Mouse (Mus musculus) embryonic facial prominence, embryonic 13.5 days (tissue): ENCODE data around the gene Upk2. TPM values are rescaled to one million over a fixed set of nuclear protein-coding genes. Genes with fewer than 3 reads are reported as not detected.
A peak's percentile ranks its signal among the peaks of the same experiment; 100 is the strongest.

Source experiments
- ATAC-seq: fragments of 200-750 bp; cut with Nextera tagmentation; 2 replicates; pipeline ENCODE4 v1.8.0; 2017; ENCODE audit warnings: low read depth; ENCODE audit not compliant: insufficient number of reproducible peaks, insufficient read depth, low FRiP score, low TSS enrichment
- H3K27ac ChIP-seq: fragments of 300-500 bp; sonication (generic); 2 replicates; pipeline ENCODE4 v1.5.1; 2015; ENCODE audit warnings: moderate library complexity, mild to moderate bottlenecking, inconsistent platforms
- H3K27me3 ChIP-seq: fragments of 300-500 bp; sonication (generic); 2 replicates; pipeline ENCODE4 v1.6.1; 2015; ENCODE audit warnings: mild to moderate bottlenecking, inconsistent platforms
- H3K36me3 ChIP-seq: fragments of 300-500 bp; sonication (generic); 2 replicates; pipeline ENCODE4 v1.6.1; 2015; ENCODE audit warnings: mild to moderate bottlenecking, inconsistent platforms
- H3K4me1 ChIP-seq: fragments of 300-500 bp; sonication (generic); 2 replicates; pipeline ENCODE4 v1.6.1; 2015; ENCODE audit warnings: inconsistent platforms
- H3K4me2 ChIP-seq: fragments of 300-500 bp; sonication (generic); 2 replicates; pipeline ENCODE4 v1.6.1; 2015; ENCODE audit warnings: moderate library complexity, mild to moderate bottlenecking, inconsistent platforms
- H3K4me3 ChIP-seq: fragments of 300-500 bp; sonication (generic); 2 replicates; pipeline ENCODE4 v1.5.1; 2015; ENCODE audit warnings: mild to moderate bottlenecking, inconsistent platforms
- H3K9ac ChIP-seq: fragments of 300-500 bp; sonication (generic); 2 replicates; pipeline ENCODE4 v1.6.1; 2015; ENCODE audit warnings: mild to moderate bottlenecking, inconsistent platforms
- H3K9me3 ChIP-seq: fragments of 300-500 bp; sonication (generic); 2 replicates; pipeline ENCODE4 v1.6.1; 2016; ENCODE audit warnings: inconsistent platforms
- WGBS: fragments of 180-500 bp; shearing (Covaris S2); methylation state at CpG from one replicate; pipeline ENCODE4 v1.1.7; 2015; ENCODE audit warnings: mixed read lengths; 5-methylcytosine and 5-hydroxymethylcytosine counted together
- polyA plus RNA-seq: library from polyadenylated mRNA; unstranded; fragments of >200 nt; fragmentation: Nextera tagmentation; extraction: Ambion mirVana; gene quantifications from 2 replicates; pipeline ENCODE4 v1.2.1, GENCODE M21; 2015

The Upk2 gene
- 2.8 and 2.9 TPM in 2 replicates for polyA plus RNA-seq

DNA sequence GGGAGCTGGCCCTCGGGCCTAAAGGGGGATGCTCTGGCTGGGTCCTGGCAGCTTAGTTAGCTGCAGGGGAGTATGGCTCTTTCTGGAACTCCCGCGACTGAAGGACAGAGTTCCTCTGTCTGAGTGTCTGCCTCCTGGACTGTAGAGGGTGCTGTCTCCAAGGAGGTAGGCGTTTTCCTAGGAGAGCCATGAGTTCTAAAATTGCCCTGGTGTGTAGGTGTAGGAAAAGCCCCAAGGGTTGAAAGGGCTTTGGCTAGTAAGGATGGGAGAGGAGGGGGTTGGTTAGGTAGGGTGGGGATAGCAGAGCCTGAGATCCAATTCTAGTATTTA lies at the start of gene Upk2:
Gene Upk2, minus strand, starts transcription at position 86 of the 330 bp plus-strand sequence.
- H3K4me1 ChIP-seq = peaks cover 28% of the 10 kb centered on the region
- H3K9ac ChIP-seq = peak within 1 kb of the TSS; percentile 32; the same call in 1 of the 2 replicates
- no peak within 1 kb of the TSS for H3K27ac ChIP-seq
- H3K27me3 ChIP-seq = peaks cover 14% of the 10 kb centered on the region
- H3K36me3 ChIP-seq = no peaks in the 10 kb centered on the region
- peak within 1 kb of the TSS; percentile 33 for H3K4me2 ChIP-seq
- 18% methylated on average over 4 of the region's 4 CpGs for WGBS
- H3K4me3 ChIP-seq = no peak within 1 kb of the TSS; the same call in 1 of the 2 replicates
- H3K9me3 ChIP-seq = no peaks in the 10 kb centered on the region
- no peak for ATAC-seq

DNA sequence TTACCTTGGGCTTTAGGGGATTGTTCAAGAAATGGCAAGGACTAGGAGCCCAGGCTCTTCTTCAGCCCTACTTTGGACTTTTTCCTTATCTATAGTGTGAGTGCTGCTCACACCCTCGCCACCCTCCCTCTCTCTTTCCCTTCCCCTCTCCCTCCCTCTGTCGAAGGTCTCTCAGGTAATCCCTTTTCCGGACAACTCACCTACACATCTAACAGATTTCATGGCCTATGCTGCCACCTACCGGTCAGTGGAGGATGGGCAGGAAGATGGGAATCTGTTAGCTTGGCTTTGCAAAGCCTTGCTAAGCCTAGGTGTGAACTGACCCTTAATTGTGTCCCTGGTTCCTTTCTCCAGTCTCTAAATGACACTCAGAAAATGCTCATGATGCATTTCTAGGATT lies 47.2 kb upstream of the Upk2 start:
- peaks cover 77% of the 10 kb centered on the region for H3K4me1 ChIP-seq
- no peaks in the 10 kb centered on the region for H3K9me3 ChIP-seq
- H3K9ac ChIP-seq = peak overlapping the region; percentile 75; the same call in 1 of the 2 replicates
- H3K4me3 ChIP-seq = peak overlapping the region; percentile 48
- H3K36me3 ChIP-seq = peaks cover 57% of the 10 kb centered on the region
- ATAC-seq = no peak
- peak overlapping the region; percentile 99 for H3K27ac ChIP-seq
- no peaks in the 10 kb centered on the region for H3K27me3 ChIP-seq
- H3K4me2 ChIP-seq = peak overlapping the region; percentile 79
- WGBS = 0% methylated on average over 4 of the region's 4 CpGs

DNA sequence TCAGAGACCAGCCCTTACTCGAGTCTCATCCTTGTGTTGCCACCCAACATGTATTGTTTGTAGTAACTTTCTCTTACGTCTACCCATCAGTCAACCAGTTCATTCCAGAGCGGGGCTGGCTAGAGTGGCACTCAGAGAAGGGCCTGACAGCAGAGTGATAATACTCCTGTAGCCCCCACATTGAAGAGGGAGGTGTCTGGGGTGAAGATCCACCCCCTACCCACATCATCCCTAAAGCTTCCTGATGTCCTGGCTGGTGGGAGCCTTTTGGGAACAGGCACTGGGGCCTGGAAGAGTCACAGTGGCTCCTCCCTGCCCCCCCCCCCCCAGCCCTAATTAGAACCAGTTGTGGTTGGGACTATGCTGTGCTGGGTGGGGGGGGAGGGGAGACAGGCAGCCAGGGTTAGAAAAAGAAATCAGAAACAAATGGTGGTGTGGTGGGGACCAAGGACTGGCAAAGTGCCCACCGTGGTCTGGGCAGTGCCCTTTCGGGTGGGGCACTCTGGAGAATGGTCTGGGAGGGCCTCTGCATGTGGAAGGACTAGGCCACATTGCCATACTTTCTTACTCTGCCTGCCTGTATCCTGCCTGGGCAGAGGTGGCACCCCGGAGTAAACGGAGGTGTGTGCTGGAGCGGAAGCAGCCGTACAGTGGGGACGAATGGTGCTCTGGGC lies 46.6 kb upstream of the Upk2 start:
- peak overlapping the region; percentile 99 for H3K27ac ChIP-seq
- H3K9me3 ChIP-seq = no peaks in the 10 kb centered on the region
- peak overlapping the region; percentile 79 for H3K4me2 ChIP-seq
- WGBS = 8% methylated on average over 10 of the region's 10 CpGs
- H3K4me3 ChIP-seq = peak overlapping the region; percentile 48
- no peak for ATAC-seq
- H3K4me1 ChIP-seq = peaks cover 83% of the 10 kb centered on the region
- H3K9ac ChIP-seq = peak overlapping the region; percentile 75; the same call in 1 of the 2 replicates
- no peaks in the 10 kb centered on the region for H3K27me3 ChIP-seq
- peaks cover 51% of the 10 kb centered on the region for H3K36me3 ChIP-seq

DNA sequence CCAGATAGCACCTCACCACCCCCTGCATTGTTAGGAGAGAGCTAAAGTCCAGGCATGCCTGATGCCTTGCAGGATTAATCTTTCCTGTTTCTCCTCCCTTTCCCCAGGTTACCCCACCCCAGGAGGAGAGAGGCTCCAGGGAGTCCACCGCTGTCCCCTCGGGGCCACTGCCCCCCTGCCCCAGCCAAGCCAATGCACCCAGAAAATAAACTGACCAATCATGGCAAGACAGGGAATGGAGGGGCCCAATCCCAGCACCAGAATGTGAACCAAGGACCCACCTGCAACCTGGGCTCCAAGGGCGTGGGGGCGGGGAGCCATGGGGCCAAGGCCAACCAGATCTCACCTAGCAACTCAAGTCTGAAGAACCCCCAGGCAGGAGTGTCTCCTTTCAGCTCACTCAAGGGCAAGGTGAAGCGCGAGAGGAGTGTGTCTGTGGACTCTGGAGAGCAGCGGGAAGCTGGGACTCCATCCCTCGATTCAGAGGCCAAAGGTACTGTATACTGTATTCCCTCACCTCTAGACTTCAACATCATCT lies 45.9 kb upstream of the Upk2 start:
- Histone ChIP-seq H3K9ac (peak overlapping the region; percentile 75; the same call in 1 of the 2 replicates), H3K4me3 (peak overlapping the region; percentile 48), H3K9me3 (no peaks in the 10 kb centered on the region), H3K4me1 (peaks cover 85% of the 10 kb centered on the region), H3K36me3 (peaks cover 46% of the 10 kb centered on the region), H3K27me3 (no peaks in the 10 kb centered on the region), H3K4me2 (peak overlapping the region; percentile 79), H3K27ac (peak overlapping the region; percentile 99)
- no peak for ATAC-seq
- WGBS = 17% methylated on average over 8 of the region's 8 CpGs

DNA sequence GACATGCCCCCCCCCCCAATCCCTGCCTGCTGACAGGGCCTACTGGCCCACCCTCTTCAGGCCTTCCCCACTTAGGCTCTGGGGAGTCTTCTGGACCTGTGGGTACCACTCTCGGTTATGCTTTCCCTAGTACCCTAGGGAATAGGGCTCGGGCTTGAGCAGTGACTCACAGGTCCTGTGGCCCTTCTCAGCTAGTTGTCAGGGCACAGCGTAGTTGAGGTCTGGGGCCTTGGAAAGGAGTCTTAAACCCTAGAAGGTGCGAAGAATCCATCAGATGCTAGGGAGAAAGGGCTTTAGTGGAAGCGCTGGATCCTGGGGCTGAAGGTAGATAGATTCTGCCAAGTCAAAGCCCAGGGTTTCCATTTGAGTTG lies 45.4 kb upstream of the Upk2 start:
- H3K27ac ChIP-seq = peak overlapping the region; percentile 99
- peaks cover 41% of the 10 kb centered on the region for H3K36me3 ChIP-seq
- peaks cover 87% of the 10 kb centered on the region for H3K4me1 ChIP-seq
- no peaks in the 10 kb centered on the region for H3K9me3 ChIP-seq
- peak overlapping the region; percentile 79 for H3K4me2 ChIP-seq
- peak overlapping the region; percentile 48 for H3K4me3 ChIP-seq
- 22% methylated on average over 5 of the region's 5 CpGs for WGBS
- no peaks in the 10 kb centered on the region for H3K27me3 ChIP-seq
- H3K9ac ChIP-seq = peak overlapping the region; percentile 75
- no peak for ATAC-seq

DNA sequence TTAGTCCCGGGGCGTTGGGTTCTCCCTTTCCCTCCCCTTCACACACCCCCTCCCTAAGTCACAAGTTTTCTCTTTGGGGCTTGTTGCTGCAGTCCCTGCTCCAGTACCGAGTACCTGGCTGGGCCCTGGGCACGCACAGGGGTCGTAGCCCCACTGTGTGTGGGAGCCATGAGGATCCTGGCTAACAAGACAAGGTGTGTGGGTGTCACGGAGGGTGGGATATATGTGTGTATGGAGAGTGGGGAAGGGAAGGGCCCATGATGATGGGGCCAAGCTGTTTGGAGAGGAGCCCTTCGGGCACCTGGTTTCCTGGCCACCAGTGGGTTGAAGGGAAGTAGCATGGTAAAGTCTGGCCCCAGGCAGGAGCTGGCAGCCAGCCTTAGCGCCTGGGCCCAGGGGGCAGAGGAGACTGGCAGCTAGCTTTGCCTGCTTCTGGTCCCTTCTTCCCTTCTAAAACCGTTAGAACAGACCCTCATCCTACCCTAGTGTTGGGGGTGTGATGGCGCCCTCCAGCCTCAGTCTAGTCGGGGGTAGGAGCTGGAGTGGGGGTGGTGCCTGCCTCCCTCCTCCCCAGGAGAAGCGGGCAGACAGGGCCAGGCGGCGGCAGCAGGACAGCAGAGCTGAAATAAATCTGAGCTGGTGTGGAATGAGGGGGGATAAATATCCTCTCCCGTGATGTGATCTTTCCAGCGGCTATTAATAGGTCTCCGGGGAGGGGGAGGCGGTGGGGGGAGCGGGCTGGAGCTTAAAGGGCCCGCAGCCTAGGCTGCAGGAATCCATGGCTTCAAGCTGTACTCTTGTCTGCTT lies 44.8 kb upstream of the Upk2 start:
- peaks cover 35% of the 10 kb centered on the region for H3K36me3 ChIP-seq
- H3K4me2 ChIP-seq = peak overlapping the region; percentile 79
- no peaks in the 10 kb centered on the region for H3K9me3 ChIP-seq
- peak overlapping the region; percentile 48 for H3K4me3 ChIP-seq
- ATAC-seq = no peak
- H3K4me1 ChIP-seq = peaks cover 89% of the 10 kb centered on the region
- peak overlapping the region; percentile 99 for H3K27ac ChIP-seq
- 2% methylated on average over 20 of the region's 20 CpGs for WGBS
- peak overlapping the region; percentile 75 for H3K9ac ChIP-seq
- no peaks in the 10 kb centered on the region for H3K27me3 ChIP-seq

DNA sequence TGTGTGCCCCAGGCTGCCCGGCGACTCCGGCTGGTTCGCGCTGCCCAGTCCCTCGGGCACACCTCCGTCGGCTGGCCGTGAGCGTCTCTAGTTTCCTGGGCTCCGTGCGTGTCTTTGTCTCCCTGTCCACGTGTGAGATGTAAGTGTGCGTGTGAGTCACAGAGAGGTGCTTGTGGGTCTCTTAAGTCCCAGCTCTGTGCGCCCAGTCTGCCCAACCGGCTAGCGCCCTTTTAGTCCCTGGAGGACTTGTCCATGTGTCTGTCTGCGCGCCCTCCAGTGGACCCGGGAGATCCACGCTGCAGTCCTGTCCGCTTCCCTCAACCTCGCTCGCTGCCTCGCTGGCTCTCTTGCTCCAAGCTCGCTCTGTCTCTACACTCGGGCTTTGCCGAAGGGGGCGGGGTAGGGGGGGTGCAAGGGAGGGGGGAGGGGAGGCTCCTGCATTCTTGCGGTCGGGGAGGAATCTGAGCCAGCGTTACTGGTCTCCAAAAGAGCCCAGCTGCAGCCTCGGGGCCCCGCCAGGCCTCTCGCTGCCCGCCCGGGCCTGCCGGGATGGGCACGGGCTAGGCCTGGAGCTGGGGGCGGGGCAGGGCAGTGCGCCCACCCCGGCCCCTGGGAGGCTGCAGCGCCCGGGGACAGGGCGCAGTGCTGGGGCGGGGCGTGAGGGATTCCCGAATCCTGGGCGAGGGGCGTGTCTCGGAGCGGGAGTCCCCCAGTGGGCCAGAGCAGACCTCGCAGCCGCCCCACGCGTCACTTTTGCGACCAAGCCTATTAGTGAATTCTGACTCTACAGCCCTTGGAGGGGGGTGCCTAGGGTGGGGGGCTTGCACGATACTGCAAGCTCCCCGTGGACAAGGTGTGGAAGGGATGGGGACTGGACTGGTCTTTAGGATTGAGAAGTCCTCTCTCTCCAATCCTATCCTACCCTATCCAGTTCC lies 43.9 kb upstream of the Upk2 start:
- Histone ChIP-seq H3K9ac (peak overlapping the region; percentile 75), H3K4me1 (peaks cover 92% of the 10 kb centered on the region), H3K4me3 (peak overlapping the region; percentile 48), H3K4me2 (peak overlapping the region; percentile 79), H3K9me3 (no peaks in the 10 kb centered on the region), H3K27me3 (no peaks in the 10 kb centered on the region), H3K36me3 (peaks cover 27% of the 10 kb centered on the region), H3K27ac (peak overlapping the region; percentile 99)
- peak; percentile 87 for ATAC-seq
- under 1% methylated on average over 59 of the region's 59 CpGs for WGBS

DNA sequence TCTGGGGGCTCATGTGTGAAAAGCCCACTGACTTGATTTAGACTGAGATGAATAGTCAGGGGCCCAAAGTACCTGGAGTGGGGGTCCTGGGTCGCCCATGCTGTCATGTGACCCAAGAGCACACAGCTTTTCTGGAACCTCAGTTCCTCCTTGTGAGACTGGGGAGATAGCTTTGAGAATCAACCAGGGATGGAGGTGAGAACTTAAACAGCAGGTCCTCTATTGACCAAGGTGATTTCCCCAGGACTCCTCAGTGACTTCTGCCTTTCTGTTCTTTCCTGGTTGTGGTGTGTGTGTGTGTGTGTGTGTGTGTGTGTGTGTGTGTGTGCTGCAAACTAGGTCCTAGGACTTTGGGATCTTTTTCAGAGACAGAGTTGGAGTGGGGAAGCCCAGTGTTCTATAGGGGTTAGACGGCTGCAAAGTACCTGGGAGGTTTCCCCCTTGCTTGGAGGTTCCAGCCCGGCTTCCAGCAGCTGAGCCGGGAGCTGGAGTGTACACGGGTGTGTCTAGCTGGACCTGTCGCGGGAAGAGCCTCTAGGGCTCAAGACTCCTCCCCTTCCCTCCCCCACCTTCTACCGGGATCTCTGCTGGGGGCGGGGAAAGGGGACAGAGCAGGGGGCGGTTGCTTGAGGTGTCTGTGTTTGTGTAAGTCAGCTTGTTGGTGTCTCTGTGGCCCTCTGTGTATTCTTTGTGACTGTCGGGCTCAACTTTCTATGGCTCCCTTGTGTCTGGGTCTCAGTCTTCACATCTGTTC lies 43.0 kb upstream of the Upk2 start:
- Histone ChIP-seq H3K36me3 (peaks cover 18% of the 10 kb centered on the region), H3K4me2 (peak overlapping the region; percentile 79), H3K4me1 (peaks cover 98% of the 10 kb centered on the region), H3K27me3 (no peaks in the 10 kb centered on the region), H3K4me3 (peak overlapping the region; percentile 48), H3K27ac (peak overlapping the region; percentile 99), H3K9me3 (no peaks in the 10 kb centered on the region), H3K9ac (peak overlapping the region; percentile 75)
- ATAC-seq = no peak
- under 1% methylated on average over 10 of the region's 11 CpGs for WGBS

DNA sequence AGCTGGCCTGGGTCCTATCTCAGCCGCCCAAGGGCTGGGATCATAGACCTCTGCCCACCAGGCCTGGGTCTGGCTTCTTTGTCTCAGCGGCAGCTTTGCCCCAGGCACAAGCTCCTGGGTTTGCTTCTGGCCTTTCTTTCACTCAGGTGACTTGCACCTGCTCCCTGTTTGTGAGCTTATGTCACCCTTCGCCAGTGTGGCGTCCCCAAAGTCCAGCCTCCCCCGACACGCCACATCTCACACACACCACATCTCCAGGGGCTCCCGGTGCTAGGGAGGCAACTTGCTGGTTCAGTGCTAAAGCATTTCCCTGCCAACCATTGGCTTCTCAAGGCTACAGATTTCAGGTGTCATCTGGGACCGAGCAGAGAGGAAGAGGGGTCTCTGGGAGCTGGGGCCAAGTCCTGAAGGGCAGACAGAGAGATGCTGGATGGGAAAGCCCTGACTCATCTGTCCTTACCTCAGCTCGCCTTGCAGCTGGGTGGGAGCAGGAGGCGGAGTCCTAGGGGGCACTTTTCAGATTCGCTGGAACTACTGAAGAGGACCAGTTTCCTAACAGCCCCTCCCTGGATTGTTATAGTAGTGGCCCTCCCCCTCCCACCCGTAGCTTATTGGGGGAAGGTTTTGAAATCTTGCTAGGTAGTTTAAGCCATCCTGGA lies 42.2 kb upstream of the Upk2 start:
- peaks cover 96% of the 10 kb centered on the region for H3K4me1 ChIP-seq
- peak overlapping the region; percentile 99 for H3K27ac ChIP-seq

DNA sequence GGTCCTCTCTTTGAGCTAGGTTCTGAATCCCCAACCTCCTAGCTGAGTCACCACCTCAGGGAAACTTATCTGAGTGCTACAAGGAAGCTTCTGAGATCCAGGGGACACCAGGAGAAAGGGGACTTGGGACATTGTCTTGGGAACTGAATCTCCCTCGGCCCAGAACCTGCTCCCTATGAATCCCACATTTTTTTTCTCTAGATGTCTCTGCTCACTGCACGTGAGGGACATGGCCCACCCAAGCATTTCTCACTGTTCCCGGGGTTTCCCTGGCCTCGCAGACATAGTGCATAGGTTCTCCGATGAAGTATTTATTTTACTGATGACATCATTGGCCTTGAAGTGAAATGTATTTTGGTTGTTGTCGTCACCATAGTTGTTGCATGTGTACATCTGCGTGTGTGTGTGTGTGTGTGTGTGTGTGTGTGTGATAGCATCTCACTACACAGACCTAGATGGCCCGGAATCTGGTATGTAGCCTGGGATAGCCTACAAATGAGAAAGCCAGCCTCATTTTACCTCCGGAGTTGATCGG lies 41.1 kb upstream of the Upk2 start:
- H3K36me3 ChIP-seq = peaks cover 19% of the 10 kb centered on the region; the same call in 1 of the 2 replicates
- H3K4me2 ChIP-seq = no peak overlapping the region; the same call in 1 of the 2 replicates
- no peak overlapping the region for H3K4me3 ChIP-seq
- no peak for ATAC-seq
- no peak overlapping the region for H3K9ac ChIP-seq
- H3K4me1 ChIP-seq = peaks cover 93% of the 10 kb centered on the region
- H3K27ac ChIP-seq = peak overlapping the region; percentile 99
- WGBS = 84% methylated on average over 10 of the region's 10 CpGs
- H3K27me3 ChIP-seq = no peaks in the 10 kb centered on the region
- no peaks in the 10 kb centered on the region for H3K9me3 ChIP-seq

More for the DNA sequence above, 42.2 kb upstream of the Upk2 start:
- H3K4me2 ChIP-seq = peak overlapping the region; percentile 79
- no peak overlapping the region for H3K9ac ChIP-seq
- 0 out of 2 replicates have a peak overlapping the region, but pooled peaks have one; percentile 48 for H3K4me3 ChIP-seq
- WGBS = 39% methylated on average over 12 of the region's 12 CpGs
- no peaks in the 10 kb centered on the region for H3K9me3 ChIP-seq
- H3K36me3 ChIP-seq = peaks cover 15% of the 10 kb centered on the region; the same call in 1 of the 2 replicates
- no peak for ATAC-seq
- no peaks in the 10 kb centered on the region for H3K27me3 ChIP-seq
